Mouse (Mus musculus): ENCODE measurements around the gene Rxfp4.
A peak's percentile ranks its signal among the peaks of the same experiment; 100 is the strongest.

Gene Rxfp4

DNA sequence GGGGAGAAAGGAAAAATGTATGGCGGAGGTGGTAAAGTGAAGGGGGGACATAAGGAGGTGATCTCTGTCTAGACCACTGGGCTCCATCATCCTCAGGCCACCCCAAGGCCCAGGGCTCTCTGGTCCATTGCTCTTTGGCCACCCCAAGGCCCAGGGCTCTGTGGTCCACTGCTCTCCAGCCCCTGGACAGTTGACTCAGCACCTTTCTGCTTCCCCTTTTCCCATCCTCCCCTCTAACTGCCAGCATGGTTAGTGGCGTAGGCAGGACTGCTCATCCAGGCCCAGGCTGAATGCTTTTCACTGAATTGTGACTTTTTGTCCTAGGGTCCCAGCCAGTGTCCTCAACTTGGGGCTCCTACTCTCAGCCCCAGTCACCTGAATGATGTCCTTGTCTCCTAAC is 25.4 kb downstream of the Rxfp4 start:
- no peak for DNase-seq

- no peak for DNase-seq
Measured at GRCm38 (mm10) chr3:88627114-88627513, 25.8 kb downstream of the Rxfp4 start.

GRCm38 (mm10) chr3:88626316-88626715 is 26.6 kb downstream of the Rxfp4 start:
- no peak for DNase-seq

DNA sequence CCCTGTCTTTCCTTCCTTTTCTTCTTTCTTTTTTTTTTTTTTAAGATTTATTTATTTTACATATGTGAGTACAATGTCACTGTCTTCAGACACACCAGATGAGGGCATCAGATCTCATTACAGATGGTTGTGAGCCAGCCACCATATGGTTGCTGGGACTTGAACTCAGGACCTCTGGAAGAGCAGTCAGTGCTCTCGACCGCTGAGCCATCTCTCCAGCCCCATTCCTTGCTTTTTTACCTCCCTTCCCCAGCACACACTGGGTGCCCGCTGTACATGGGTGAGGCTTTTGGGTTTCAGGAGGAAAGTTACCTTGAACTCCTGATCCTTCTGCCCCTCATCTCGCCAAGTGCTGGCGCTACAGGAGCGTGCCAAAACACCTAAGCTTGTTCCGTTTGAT is 27.4 kb downstream of the Rxfp4 start:
- no peak for DNase-seq

DNA sequence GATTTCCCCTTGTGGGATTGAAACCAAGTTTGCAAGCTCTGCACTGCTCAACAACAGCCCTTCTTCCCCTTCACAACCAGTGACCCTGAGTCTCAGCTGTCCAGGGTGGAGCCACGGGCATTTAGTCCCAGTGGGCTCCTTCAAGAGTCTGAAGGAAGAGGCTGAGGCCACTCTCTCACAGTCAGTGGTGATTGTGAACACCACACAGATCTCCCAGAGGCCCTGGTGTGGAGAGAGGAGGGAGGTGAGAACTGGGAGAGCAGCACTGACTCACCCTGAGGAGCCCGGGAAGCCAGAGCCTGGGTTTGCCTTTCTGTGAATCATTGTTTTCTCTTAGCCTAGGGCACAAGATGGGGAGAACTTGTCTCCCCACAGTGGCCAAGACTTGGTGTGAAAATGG is 28.0 kb downstream of the Rxfp4 start:
- DNase-seq = peak; percentile 36 to 43

GRCm38 (mm10) chr3:88624324-88624723 is 28.6 kb downstream of the Rxfp4 start:
- DNase-seq = peak; percentile 83 to 85

DNA sequence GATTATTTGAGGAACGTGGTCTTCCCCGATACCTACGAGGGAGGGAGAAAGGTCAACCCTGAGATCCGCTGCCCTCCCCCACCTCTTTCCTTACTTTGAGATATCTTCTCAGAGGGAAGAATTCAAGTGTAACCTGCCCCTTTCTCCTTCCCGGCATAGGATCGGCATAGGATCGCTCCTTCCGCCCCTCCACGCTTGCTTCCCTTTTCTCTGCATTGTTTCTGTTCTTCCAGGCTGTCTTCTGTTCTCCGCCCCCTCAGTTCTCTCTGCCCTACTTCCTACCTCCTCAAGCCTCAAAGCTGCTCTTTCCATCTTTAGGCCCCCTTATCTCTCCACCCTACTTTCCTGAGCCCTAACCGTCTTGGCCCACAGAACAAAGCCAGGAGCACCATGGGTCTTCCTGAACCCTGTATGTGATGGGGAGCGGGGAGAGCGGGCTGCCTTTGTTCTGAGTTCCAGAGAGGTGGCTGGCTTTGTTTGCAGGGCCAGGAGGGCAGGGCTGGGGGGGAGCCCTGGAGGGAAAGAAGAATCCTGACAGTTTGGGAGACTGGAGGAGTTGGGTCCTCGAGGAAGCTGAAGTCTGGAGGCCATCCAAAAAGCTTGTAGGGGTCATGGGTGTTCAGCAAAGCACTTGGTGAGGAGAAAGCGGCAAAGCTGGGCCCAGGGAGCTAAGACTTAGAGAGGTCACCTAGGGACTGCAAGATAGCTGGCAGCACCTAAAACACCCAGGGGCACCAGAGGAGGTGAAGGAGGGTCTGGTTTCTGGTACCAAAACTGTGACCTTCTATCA is 29.4 kb downstream of the Rxfp4 start:
- DNase-seq = peak; percentile 50 to 57

DNA sequence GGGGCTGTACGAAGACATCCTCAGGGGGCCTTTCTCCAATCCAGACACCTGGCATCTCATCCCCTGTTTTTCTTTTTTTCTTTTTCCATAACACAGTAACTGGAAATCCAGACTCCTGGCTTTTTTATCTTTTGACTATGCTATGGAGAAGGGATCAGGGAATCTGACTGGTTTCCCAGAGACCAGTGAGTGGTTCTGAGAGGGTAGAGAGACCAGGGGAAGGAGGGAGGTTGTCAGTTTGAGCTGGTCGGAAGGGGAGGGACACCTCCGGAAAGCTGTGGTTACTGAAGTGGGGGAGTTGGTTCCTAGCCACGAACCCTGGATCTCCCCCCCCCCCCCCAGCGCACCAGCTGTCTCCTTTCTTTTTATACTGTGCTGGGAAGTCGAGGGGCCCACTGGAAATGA is 30.0 kb downstream of the Rxfp4 start:
- DNase-seq = peak; percentile 59 to 65

GRCm38 (mm10) chr3:88622113-88622940 is 30.6 kb downstream of the Rxfp4 start:
- DNase-seq = peak; percentile 63

DNA sequence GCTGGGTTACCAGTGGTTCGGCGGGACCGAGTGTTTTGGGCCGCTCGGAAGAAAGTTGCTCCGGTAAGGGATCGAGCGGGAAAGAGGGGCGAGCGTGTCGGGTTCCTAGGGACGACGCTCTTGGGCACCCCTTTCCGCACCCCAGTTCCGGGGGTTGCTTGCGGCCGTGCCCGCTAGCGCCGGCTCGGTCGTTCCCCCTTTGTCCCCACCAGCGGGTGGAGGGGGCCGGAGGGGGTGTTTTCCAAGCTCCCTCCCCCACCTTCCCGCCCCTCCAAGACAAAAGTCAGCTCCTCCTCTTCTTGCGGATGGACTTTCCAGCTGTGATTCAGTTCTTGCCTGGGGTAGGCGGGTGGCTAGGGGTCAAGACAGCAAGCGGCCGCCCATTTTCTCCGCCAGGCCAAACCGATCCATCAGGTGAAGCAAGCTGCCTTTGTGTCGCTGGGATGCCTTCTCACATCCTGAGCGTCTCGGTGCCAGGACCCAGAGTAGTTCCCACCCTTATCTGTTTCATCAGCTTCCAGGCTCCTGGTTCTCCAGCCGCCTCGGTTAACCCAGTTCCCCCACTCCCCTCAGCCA is 31.3 kb downstream of the Rxfp4 start:
- peak; percentile 64 to 65 for DNase-seq

DNA sequence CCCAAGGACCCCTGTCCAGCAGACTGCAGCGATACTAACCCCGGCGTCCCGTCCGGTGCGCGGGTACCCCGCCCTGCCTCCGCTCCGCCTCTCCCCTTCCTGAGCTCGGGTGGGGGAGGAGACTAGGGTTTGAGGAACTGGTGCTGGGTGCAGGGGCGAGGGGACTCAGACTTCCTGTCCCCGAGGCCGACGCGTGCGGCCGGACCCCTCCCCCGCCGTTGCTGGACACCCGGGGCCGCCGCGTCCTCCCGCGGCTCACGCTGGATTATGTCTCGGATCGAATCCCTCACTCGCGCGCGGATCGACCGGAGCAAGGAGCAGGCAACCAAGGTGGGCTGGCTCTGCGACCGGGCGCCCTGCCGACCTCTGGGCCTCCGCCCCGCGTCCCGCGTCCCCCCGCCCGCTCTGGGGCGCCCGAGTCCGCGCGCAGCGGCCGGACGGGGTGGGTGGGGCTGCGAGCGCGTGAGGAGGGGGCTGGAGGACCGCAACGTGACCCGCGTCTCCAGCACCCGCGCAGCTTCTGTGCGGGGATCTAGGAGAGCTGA is 31.9 kb downstream of the Rxfp4 start:
- DNase-seq = peak; percentile 75 to 79

DNA sequence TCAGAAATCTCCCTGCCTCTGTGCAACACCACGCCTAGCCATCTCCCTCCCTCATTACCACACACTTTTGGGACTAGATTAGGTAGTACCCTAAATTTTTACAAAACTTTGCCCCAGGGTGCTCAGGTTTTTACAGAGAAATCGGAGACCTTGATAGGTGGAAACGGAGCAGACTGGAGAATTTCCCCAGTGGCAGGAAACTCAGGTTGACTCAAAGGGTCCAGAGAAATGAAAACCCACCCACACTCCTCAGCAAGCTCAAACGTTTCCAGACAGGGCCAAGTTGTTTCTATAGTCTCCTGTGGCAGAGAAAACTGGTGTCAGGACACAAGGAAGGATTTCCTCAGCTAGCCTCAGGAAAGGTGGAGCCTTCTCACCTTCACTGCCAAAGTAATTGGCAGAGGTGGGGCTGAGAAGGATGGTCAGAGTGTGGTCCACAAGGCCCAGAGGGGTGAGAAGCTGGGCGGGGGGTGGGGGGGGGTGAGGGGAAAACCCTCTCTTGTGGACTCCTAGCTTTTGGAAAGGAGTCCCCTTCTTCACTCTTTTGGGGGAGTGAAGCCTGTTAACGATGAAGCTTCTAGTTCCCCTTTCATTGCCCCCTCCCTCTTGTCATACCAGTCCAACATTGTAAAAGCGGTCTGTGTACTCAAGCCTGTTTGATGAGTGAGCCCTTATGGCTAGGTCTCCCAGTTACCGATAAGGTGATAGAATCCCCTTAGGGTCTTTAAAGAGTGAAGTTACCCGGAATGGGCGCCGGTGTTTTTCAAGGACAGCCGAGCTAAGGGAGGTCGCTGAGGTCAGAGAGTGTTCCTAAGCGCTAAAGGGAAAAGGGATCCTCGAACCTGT is 32.6 kb downstream of the Rxfp4 start:
- no peak for DNase-seq

GRCm38 (mm10) chr3:88619113-88620097 is 33.5 kb downstream of the Rxfp4 start:
- DNase-seq = peak; percentile 70 to 78

DNA sequence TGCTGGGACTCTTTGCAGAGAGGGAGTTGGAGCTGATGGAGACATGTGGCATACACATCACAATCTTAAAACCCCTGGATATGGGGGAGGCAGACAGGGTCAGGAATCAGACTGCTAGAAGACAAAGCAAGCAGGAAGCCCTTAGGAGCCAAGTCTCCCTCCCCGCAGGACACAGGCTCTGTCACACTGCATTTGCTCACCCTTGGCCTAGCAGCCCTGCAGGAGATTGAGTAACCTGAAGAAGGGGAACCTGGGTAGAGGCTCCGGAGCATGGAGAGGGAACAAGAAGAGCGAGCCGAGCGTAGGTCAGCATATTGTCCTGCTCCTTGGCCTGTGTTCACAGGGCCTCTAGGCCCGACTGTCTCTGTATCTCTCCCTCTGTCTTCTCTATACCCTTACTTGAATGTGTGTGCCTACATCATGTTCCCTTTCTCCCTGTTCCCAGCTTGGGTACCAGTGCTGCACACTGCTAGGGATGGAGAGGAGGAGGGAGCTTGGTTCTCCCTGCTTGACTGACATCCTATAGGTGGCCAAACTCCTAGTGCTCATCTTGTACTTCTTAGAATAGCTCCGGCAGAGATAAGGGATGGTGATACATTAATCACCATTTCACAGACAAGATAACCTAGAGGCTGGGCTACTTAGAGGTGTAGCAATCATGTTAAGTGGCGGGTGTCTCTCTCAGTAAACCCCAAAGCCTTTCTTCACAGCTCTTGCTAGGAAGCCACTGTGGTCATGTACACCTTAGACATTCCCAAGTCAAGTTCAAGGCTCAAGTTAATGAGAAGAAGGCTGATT is 34.7 kb downstream of the Rxfp4 start:
- peak in 1 of 2 experiments; percentile 36 for DNase-seq

DNA sequence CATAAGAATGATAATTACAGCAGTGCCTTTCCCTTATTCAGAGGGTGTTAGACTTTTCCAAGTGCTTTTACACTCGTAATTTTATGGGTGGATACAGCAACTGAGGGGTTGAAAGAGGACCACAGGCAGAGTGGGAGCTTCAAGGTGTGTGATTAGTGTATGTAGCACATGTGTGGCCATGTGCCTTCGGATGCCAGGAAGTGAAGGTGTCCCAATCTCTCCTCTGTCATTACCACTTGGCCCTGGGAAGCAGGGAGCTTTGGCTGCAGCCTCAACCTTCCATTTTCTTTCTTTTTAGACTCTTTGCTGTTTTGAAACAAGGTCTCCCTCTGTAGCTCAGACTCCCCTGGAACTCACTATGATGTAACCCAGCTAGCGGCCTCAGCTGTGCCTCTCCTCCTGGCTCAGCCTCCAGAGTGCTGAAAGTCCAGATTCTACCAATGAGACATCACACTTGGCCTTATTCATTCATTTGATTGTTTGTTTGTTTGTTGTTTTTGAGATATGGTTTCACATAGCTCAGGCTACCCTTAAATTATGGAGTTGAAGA is 35.9 kb downstream of the Rxfp4 start:
- DNase-seq = peak in 1 of 2 experiments; percentile 22

- peak; percentile 73 to 74 for DNase-seq
Measured at GRCm38 (mm10) chr3:88615902-88616391, 37.0 kb downstream of the Rxfp4 start.

DNA sequence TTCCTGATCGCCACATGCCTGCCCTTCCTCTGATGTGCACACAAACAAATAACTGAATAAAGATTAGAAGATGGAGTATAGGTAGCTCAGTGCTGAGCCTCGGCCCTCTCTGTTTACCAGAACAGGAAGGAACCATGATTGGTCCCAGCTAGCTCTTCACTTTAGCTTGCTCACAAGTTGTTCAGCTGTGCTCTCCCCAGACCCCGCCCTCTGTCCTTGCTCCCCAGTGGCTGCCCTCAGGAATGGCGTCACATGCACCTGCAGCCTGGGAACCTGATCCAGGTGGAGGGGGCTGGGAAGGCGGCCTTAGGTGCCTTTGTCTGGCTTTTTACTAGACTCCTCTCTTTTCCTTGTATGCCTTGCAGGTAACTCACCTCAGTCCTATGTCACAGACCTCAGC is 37.8 kb downstream of the Rxfp4 start:
- DNase-seq = peak in 1 of 2 experiments; percentile 12

- no peak for DNase-seq
Measured at GRCm38 (mm10) chr3:88614418-88614817, 38.5 kb downstream of the Rxfp4 start.

DNA sequence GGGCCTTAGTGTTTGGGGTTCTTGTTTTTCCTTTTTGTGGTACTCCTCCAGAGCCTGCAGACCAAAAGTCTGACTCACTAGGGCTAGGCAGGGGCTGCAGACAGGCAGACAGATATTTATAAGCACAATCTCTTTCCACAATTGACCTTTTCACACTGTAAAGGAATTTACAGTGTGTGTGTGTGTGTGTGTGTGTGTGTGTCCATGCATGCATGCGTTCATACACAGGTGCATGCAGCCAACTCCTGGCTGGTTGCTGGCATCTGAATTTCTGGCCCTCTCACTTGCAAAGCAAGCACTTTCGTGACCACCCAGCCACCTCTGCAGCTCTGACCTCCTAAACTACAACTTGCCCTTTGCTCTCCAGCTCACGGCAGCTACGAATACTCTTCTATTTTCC is 43.9 kb downstream of the Rxfp4 start:
- DNase-seq = no peak

DNA sequence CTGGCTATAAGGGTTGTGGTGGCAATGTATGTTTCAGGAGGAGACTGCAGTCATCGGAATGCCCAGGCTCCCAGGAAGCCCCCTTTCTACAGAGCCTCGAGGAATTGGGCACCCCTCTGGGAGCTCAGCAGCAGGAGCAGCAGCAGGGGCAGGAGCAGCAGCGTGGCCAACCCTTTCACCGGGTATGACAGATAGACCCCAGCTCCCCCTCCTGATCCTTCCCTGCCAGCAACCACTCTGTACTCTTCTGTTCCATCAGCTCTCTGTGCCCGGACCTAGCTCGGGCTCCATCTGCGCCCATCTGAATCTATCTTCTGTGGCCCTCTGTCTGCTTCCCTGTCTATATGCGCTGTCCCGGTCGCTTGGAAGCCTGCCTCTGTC is 45.2 kb downstream of the Rxfp4 start:
- DNase-seq = no peak

Data from cerebellum, postnatal 25 days (tissue).